8 mouse cellular contexts compared by ENCODE assay signal in the genomic region with DNA sequence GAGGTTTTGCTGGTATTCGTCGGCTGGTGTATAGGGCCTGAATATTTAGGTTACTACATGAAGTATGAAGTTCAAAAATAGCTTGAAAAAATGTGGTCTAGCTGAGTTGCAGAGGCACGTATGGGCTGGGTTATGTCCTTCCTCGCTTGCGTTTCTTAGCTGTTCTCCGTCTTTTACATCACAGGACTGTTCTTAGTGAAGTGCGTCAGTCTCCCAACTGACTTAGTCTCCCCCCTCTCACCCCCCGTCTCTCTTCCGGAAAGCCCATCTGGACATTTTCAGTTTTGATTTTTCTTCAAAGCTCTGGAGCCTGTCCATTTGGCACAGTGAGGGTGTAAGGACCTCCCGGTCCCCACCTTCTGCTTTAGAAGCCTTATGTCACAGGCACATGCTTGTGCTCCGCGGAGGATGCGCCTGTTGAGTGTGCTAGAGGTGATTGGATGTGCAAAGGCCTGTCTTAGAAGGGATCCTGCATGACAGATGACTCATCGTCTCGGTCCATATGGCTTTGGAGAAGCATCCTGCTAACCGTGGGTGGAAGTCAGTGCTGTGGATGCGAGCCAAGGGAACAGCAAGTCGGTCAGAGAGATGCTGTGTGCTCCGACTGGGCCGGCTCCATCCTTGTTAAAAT. TPM values are rescaled to one million over a fixed set of nuclear protein-coding genes. Genes with fewer than 3 reads are reported as not detected.
DNase-seq lines count a peak whose midpoint lies in the region; ATAC-seq lines count a peak whose summit lies in the region.

No protein-coding gene starts in this region.

- 71% methylated on average over 20 of the region's 20 CpGs for WGBS in heart, embryonic 16.5 days
- WGBS in midbrain, embryonic 14.5 days: 93% methylated on average over 20 of the region's 20 CpGs

- H3K27me3 ChIP-seq in heart, embryonic 16.5 days (ENCODE audit: control insufficient read depth, insufficient read depth, low read length): no peaks in the 10 kb centered on the region
- no peaks in the 10 kb centered on the region for H3K27me3 ChIP-seq in midbrain, embryonic 14.5 days (ENCODE audit: control insufficient read depth, insufficient read depth, low read length)

- no peak overlapping the region for H3K4me2 ChIP-seq in heart, embryonic 16.5 days (ENCODE audit: low read depth, low read length)
- no peak overlapping the region for H3K4me2 ChIP-seq in midbrain, embryonic 14.5 days (ENCODE audit: low read length)

- H3K4me3 ChIP-seq in heart, embryonic 16.5 days (ENCODE audit: low read length): no peak overlapping the region
- H3K4me3 ChIP-seq in midbrain, embryonic 14.5 days (replicated peaks; ENCODE audit: low read depth, low read length): no peak overlapping the region

- peak; percentile 41; the same call in 1 of the 2 replicates for ATAC-seq in heart, embryonic 16.5 days (replicated peaks; ENCODE audit: extremely low read depth, insufficient read depth, low FRiP score)
- ATAC-seq in midbrain, embryonic 14.5 days (ENCODE audit: low FRiP score, low TSS enrichment): no peak

- peaks cover 7% of the 10 kb centered on the region for H3K4me1 ChIP-seq in heart, embryonic 16.5 days (ENCODE audit: control insufficient read depth, insufficient read depth, low read length)
- H3K4me1 ChIP-seq in midbrain, embryonic 14.5 days (ENCODE audit: control insufficient read depth, insufficient read depth, low read length): no peaks in the 10 kb centered on the region

- H3K27ac ChIP-seq in heart, embryonic 16.5 days (ENCODE audit: low read length): no peak overlapping the region
- H3K27ac ChIP-seq in midbrain, embryonic 14.5 days (replicated peaks; ENCODE audit: low read depth, low read length): no peak overlapping the region

- intact Hi-C loops in left cerebral cortex, postnatal 14 days (cut with DNase I): no loop called here

- H3K9me3 ChIP-seq in heart, embryonic 16.5 days (replicated peaks; ENCODE audit: control insufficient read depth, low read length): no peaks in the 10 kb centered on the region
- H3K9me3 ChIP-seq in midbrain, embryonic 14.5 days (ENCODE audit: control insufficient read depth, low read length): no peaks in the 10 kb centered on the region

- peak; percentile 100 for DNase-seq in brain, adult 2 months (ENCODE audit: low read depth, low spot score)
- DNase-seq in cerebellum, adult 18-20 months: peak; percentile 96 to 98
- peak; percentile 81 to 94 for DNase-seq in left cerebral cortex, postnatal 14 days (ENCODE audit: low spot score in 2 of 2)
- DNase-seq in telencephalon, adult 2 months (ENCODE audit: low read depth, low spot score): peak; percentile 96
- DNase-seq in midbrain, embryonic 14.5 days: no peak
- DNase-seq in thymus, postnatal 4 days: no peak
- DNase-seq in ovary, postnatal 10 days (ENCODE audit: low spot score): no peak

- no peak overlapping the region for H3K9ac ChIP-seq in heart, embryonic 16.5 days (ENCODE audit: low read length)
- no peak overlapping the region for H3K9ac ChIP-seq in midbrain, embryonic 14.5 days (replicated peaks; ENCODE audit: low read length)

- no peaks in the 10 kb centered on the region for H3K36me3 ChIP-seq in heart, embryonic 16.5 days (ENCODE audit: control insufficient read depth, insufficient read depth)
- no peaks in the 10 kb centered on the region for H3K36me3 ChIP-seq in midbrain, embryonic 14.5 days (ENCODE audit: control insufficient read depth, insufficient read depth, low read length)

RNA-seq across cellular contexts. Expression of a gene that starts 31.2 kb away (rescaled TPM):
- polyA plus RNA-seq in heart, embryonic 16.5 days (2015; fragmentation: Nextera tagmentation; extraction: Ambion mirVana): 23.6 and 24.0 TPM in 2 replicates
- total RNA-seq in left cerebral cortex, postnatal 14 days (2021): 10 to 100 TPM; 25.3 to 27.9 TPM
- polyA plus RNA-seq in midbrain, embryonic 14.5 days (2014; fragmentation: Nextera tagmentation; extraction: Ambion mirVana): 3.9 and 4.3 TPM in 2 replicates

RNA-seq across cellular contexts. Expression of a gene that starts 46.2 kb away (rescaled TPM):
- 1.2 and 1.7 TPM in 2 replicates for polyA plus RNA-seq in heart, embryonic 16.5 days (2015; fragmentation: Nextera tagmentation; extraction: Ambion mirVana)
- 100 to 1,000 TPM; 310 to 313 TPM for total RNA-seq in left cerebral cortex, postnatal 14 days (2021)
- 49.3 and 55.0 TPM in 2 replicates for polyA plus RNA-seq in midbrain, embryonic 14.5 days (2014; fragmentation: Nextera tagmentation; extraction: Ambion mirVana)

Comparison
In these comparisons a context has a peak if more than half of its experiments do, and no peak if none do; other contexts are left out.
1. DNase-seq: peak in brain, adult 2 months (single experiment), cerebellum, adult 18-20 months (2 of 2), left cerebral cortex, postnatal 14 days (2 of 2) and telencephalon, adult 2 months (single experiment); none in midbrain, embryonic 14.5 days (single experiment), thymus, postnatal 4 days (single experiment) and ovary, postnatal 10 days (single experiment).
2. RNA of a gene that starts 46.2 kb away (polyA plus RNA-seq): 49.3 to 55.0 TPM in midbrain, embryonic 14.5 days; 1.2 to 1.7 TPM in heart, embryonic 16.5 days; every median in the first group is over 10 times any median in the second.